Mouse (Mus musculus) megakaryocyte, embryonic 14.5 days (primary cell): Measurements from ENCODE around the gene Hoxd4. TPM values are rescaled to one million over a fixed set of nuclear protein-coding genes. Genes with fewer than 3 reads are reported as not detected.

ENCODE experiments used
- H3K27me3 ChIP-seq: replicated peaks from 2 replicates; pipeline ENCODE3; 2012; ENCODE audit warnings: inconsistent platforms
- H3K36me3 ChIP-seq: replicated peaks from 2 replicates; pipeline ENCODE3; 2012; ENCODE audit warnings: low read length, inconsistent platforms, mixed read lengths
- H3K4me1 ChIP-seq: 2 replicates; pipeline ENCODE4 v1.6.1; 2012; ENCODE audit warnings: inconsistent platforms
- H3K4me3 ChIP-seq: replicated peaks from 2 replicates; pipeline ENCODE3; 2012; ENCODE audit warnings: moderate library complexity, mild to moderate bottlenecking, inconsistent platforms
- H3K9me3 ChIP-seq: 2 replicates; pipeline ENCODE4 v1.6.1; 2012; ENCODE audit warnings: inconsistent platforms
- FLI1 ChIP-seq: IDR thresholded peaks from 2 replicates; pipeline ENCODE4 v1.6.1; 2012; ENCODE audit warnings: low read length, inconsistent platforms, mixed read lengths
- GATA1 ChIP-seq: IDR thresholded peaks from 3 replicates; pipeline ENCODE4 v1.6.1; 2012; ENCODE audit warnings: mixed read lengths, low read length, inconsistent platforms, borderline replicate concordance
- polyA plus RNA-seq: library from polyadenylated mRNA; stranded (reverse); fragments of >175 nt; gene quantifications from 2 replicates; pipeline ENCODE4 v1.2.3, GENCODE M21; 2012; ENCODE audit warnings: low replicate concordance; ENCODE audit not compliant: insufficient read depth

Gene Hoxd4
- polyA plus RNA-seq, 1 experiment, result not detected

GRCm38 (mm10) chr2:74704393-74704998 is 7.2 kb upstream of the Hoxd4 start, which contains the start of gene Hoxd8:
TSS of gene Hoxd8 (plus strand) at chr2:74704615.
- Histone ChIP-seq H3K36me3 (no peaks in the 10 kb centered on the region), H3K4me3 (peak within 1 kb of the TSS; percentile 88), H3K4me1 (peaks cover 15% of the 10 kb centered on the region), H3K27me3 (peaks cover 95% of the 10 kb centered on the region), H3K9me3 (no peaks in the 10 kb centered on the region)
- TF ChIP-seq FLI1, result no peak
- TF ChIP-seq GATA1, result no peak

GRCm38 (mm10) chr2:74704999-74705466 is 6.7 kb upstream of the Hoxd4 start:
- TF ChIP-seq GATA1, result no peak
- H3K27me3 ChIP-seq, result peaks cover 95% of the 10 kb centered on the region
- H3K9me3 ChIP-seq, result no peaks in the 10 kb centered on the region
- H3K4me3 ChIP-seq, result peak overlapping the region; percentile 88
- H3K36me3 ChIP-seq, result no peaks in the 10 kb centered on the region
- peaks cover 15% of the 10 kb centered on the region for H3K4me1 ChIP-seq

- no peak for TF ChIP-seq GATA1
- TF ChIP-seq FLI1, result no peak
- Histone ChIP-seq H3K27me3 (peaks cover 95% of the 10 kb centered on the region), H3K36me3 (no peaks in the 10 kb centered on the region), H3K4me3 (peak overlapping the region; percentile 88), H3K4me1 (peaks cover 15% of the 10 kb centered on the region), H3K9me3 (no peaks in the 10 kb centered on the region)
Observed at GRCm38 (mm10) chr2:74705467-74706089, 6.2 kb upstream of the Hoxd4 start.

GRCm38 (mm10) chr2:74706393-74706960 is 5.3 kb upstream of the Hoxd4 start:
- Histone ChIP-seq H3K9me3 (no peaks in the 10 kb centered on the region), H3K4me1 (peaks cover 18% of the 10 kb centered on the region), H3K4me3 (no peak overlapping the region), H3K27me3 (peaks cover 93% of the 10 kb centered on the region), H3K36me3 (no peaks in the 10 kb centered on the region)
- TF ChIP-seq GATA1, result no peak
- no peak for TF ChIP-seq FLI1

GRCm38 (mm10) chr2:74707599-74707998 is 4.1 kb upstream of the Hoxd4 start:
- TF ChIP-seq GATA1 (no peak), FLI1 (no peak)
- Histone ChIP-seq H3K9me3 (no peaks in the 10 kb centered on the region), H3K4me1 (peaks cover 27% of the 10 kb centered on the region), H3K4me3 (no peak overlapping the region), H3K36me3 (no peaks in the 10 kb centered on the region), H3K27me3 (peaks cover 96% of the 10 kb centered on the region)

GRCm38 (mm10) chr2:74708676-74709075 is 3.1 kb upstream of the Hoxd4 start:
- Histone ChIP-seq H3K27me3 (peaks cover 96% of the 10 kb centered on the region), H3K36me3 (no peaks in the 10 kb centered on the region), H3K9me3 (no peaks in the 10 kb centered on the region), H3K4me3 (no peak overlapping the region), H3K4me1 (peaks cover 27% of the 10 kb centered on the region)
- TF ChIP-seq GATA1, result no peak
- no peak for TF ChIP-seq FLI1

GRCm38 (mm10) chr2:74709465-74710419 is 2.0 kb upstream of the Hoxd4 start:
- peaks cover 24% of the 10 kb centered on the region for H3K4me1 ChIP-seq
- H3K4me3 ChIP-seq, result no peak overlapping the region
- H3K9me3 ChIP-seq, result no peaks in the 10 kb centered on the region
- no peak for TF ChIP-seq FLI1
- no peak for TF ChIP-seq GATA1
- no peaks in the 10 kb centered on the region for H3K36me3 ChIP-seq
- peaks cover 96% of the 10 kb centered on the region for H3K27me3 ChIP-seq

- no peak for TF ChIP-seq GATA1
- TF ChIP-seq FLI1, result no peak
Observed at GRCm38 (mm10) chr2:74710929-74711543, 693 bp upstream of the Hoxd4 start.

More at GRCm38 (mm10) chr2:74710929-74711543, 693 bp upstream of the Hoxd4 start:
- Histone ChIP-seq H3K9me3 (no peaks in the 10 kb centered on the region), H3K36me3 (no peaks in the 10 kb centered on the region), H3K4me3 (no peak overlapping the region), H3K27me3 (peaks cover 96% of the 10 kb centered on the region), H3K4me1 (peaks cover 25% of the 10 kb centered on the region)
